Mouse (Mus musculus): ENCODE results near the gene Cmtr2.
A peak's percentile ranks its signal among the peaks of the same experiment; 100 is the strongest.

Gene Cmtr2

DNA sequence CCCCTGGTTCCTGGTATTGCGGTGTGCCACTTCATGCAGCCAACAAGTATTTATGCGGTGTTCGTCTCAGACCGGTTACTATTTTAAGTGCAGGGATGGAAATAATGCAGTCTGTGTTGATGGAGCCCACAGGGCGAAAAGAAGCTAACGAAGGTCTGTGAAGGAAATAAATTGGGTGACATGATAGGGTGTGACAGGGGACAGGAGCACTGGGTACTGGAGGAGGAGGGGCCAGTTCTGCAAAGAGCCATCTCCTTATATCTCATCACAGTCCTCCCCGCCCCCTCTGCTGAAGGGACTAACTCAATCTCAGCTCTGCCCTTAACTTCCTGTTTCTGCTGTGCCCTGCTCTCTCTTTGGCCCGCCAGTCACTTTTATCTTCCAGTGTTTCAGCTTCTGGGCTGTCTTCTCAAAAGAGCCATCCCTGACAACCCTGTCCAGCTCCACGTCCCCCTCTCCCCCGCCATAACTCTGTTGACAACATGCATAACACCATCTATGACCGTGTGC lies 50.4 kb downstream of the Cmtr2 start:
- no peak for DNase-seq

DNA sequence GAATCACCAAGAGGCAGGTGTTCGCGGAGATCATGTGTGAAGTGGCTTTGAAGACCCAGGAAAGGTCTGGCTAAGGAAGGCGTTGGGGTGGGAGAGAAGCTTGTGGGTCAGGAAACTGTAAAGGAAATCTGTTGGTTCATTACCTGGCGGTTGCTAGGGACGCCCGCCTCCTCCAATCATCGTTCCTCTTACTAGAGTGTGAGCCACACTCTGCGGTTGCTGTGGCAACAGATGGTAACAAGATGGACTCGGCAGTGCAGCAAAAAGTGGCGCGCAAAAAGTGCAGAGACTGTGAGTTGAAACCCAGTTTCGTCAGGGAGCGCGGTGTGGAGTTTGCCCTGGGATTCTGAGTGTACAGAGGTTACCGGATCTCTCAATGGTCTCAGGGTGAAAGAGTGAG lies 51.3 kb downstream of the Cmtr2 start, which contains the start of gene Hydin:
Hydin (plus strand) TSS at position 237 of the 400 bp plus-strand sequence.
- peak; percentile 73 to 79 for DNase-seq

DNA sequence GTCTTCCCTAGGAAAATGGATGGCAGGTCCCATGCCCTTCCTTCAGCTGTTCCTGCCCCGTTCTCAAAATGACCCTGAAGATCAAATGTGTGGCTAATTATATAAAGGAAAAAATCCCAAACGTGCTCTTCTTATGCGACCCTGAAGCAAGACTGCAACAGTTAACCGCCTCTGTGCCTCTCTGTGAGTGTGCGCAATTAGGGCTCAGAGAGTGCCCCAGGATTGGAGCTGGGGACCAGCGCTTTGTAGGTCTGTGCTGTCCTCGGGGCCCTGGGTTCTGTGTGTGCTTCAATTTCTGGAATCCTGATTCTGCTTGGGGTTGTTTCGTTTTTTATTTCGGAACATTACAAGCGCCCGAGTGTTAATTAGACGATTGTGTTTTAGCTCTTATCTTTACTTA lies 51.8 kb downstream of the Cmtr2 start:
- no peak for DNase-seq

DNA sequence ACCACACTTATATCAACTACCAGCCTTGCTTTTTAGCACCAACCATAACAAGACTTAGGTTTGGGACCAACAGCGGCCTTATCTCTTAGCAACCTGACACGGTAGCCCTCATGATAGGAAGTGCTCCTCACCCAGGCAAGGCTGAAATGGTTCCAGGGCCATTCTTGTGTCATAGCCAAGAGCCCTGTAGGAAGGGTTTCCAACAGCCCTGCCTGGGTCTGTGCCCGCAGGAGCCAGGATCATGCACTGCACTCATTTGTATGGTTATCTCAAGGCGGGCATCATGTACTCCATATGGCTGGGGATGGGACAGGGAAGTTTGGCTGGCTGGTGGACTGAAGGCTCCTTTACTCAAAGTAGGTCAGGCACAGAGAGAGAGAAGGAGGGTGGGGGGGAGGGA lies 55.2 kb downstream of the Cmtr2 start:
- DNase-seq, result no peak

DNA sequence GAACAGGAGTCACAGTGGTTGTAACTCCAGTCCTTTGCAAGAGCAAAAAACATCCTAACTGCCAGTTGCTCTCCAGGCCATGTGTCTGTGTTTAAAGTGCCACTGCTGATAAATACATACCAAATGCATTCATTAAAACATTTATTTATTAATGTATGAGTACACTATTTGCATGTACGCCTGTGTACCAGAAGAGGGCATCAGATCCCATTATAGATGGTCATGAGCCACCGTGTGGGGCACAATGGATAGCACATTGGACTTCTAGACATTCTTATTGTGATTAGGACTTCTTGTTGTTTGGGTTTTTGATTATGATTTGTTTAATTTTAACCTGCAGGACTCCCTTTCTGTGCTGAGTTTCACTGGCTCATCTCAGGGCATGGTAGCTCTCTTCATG lies 57.9 kb downstream of the Cmtr2 start:
- DNase-seq, result no peak

Measured in kidney, postnatal 36 days (tissue).